Mouse (Mus musculus) midbrain, embryonic 13.5 days (tissue): Measurements from ENCODE around the gene Rpl13. TPM values are rescaled to one million over a fixed set of nuclear protein-coding genes. Genes with fewer than 3 reads are reported as not detected.

Experiments used
- ATAC-seq: fragments of 200-750 bp; cut with Nextera tagmentation; 2 replicates; pipeline ENCODE4 v1.8.0; 2017; ENCODE audit warnings: mild to moderate bottlenecking, moderate TSS enrichment, moderate library complexity
- H3K27ac ChIP-seq: fragments of 300-500 bp; sonication (generic); 2 replicates; pipeline ENCODE4 v1.5.1; 2015; ENCODE audit warnings: inconsistent platforms, mild to moderate bottlenecking, moderate library complexity
- H3K27me3 ChIP-seq: fragments of 300-500 bp; sonication (generic); 2 replicates; pipeline ENCODE4 v1.6.1; 2015; ENCODE audit warnings: mild to moderate bottlenecking, inconsistent platforms
- H3K36me3 ChIP-seq: fragments of 300-500 bp; sonication (generic); 2 replicates; pipeline ENCODE4 v1.6.1; 2015; ENCODE audit warnings: mild to moderate bottlenecking, inconsistent platforms
- H3K4me1 ChIP-seq: fragments of 300-500 bp; sonication (generic); replicated peaks from 2 replicates; pipeline ENCODE4 v1.6.1; 2015; ENCODE audit warnings: inconsistent platforms
- H3K4me2 ChIP-seq: fragments of 300-500 bp; sonication (generic); replicated peaks from 2 replicates; pipeline ENCODE4 v1.6.1; 2015; ENCODE audit warnings: moderate library complexity, mild to moderate bottlenecking, inconsistent platforms
- H3K4me3 ChIP-seq: fragments of 300-500 bp; sonication (generic); replicated peaks from 2 replicates; pipeline ENCODE4 v1.5.1; 2015; ENCODE audit warnings: mild to moderate bottlenecking, inconsistent platforms
- H3K9ac ChIP-seq: fragments of 300-500 bp; sonication (generic); replicated peaks from 2 replicates; pipeline ENCODE4 v1.6.1; 2015; ENCODE audit warnings: mild to moderate bottlenecking, inconsistent platforms
- H3K9me3 ChIP-seq: fragments of 300-500 bp; sonication (generic); 2 replicates; pipeline ENCODE4 v1.6.1; 2016; ENCODE audit warnings: mild to moderate bottlenecking, inconsistent platforms
- WGBS: fragments of 180-500 bp; shearing (Covaris S2); methylation state at CpG from one replicate; pipeline ENCODE4 v1.1.7; 2015; 5-methylcytosine and 5-hydroxymethylcytosine counted together
- polyA plus RNA-seq: library from polyadenylated mRNA; unstranded; fragments of >200 nt; fragmentation: Nextera tagmentation; extraction: Ambion mirVana; gene quantifications from 2 replicates; pipeline ENCODE4 v1.2.1, GENCODE M21; 2015

Rpl13 gene
- polyA plus RNA-seq, 1 experiment from 2014 or later: 798 TPM

- no peak overlapping the region for H3K9ac ChIP-seq
- no peaks in the 10 kb centered on the region for H3K36me3 ChIP-seq
- H3K9me3 ChIP-seq: no peaks in the 10 kb centered on the region
- peaks cover 29% of the 10 kb centered on the region for H3K27me3 ChIP-seq
- no peak overlapping the region for H3K4me3 ChIP-seq
- H3K4me1 ChIP-seq: peaks cover 11% of the 10 kb centered on the region
- no peak overlapping the region for H3K27ac ChIP-seq
- no peak overlapping the region for H3K4me2 ChIP-seq
- ATAC-seq: no peak
- 85% methylated on average over 9 of the region's 9 CpGs for WGBS
These were observed 10.7 kb downstream of the Rpl13 start for GRCm38 (mm10) chr8:123112892-123113291.

GRCm38 (mm10) chr8:123113908-123114469 is 11.8 kb downstream of the Rpl13 start:
- 80% methylated on average over 2 of the region's 2 CpGs for WGBS

GRCm38 (mm10) chr8:123114644-123115043 is 12.5 kb downstream of the Rpl13 start:
- 76% methylated on average over 3 of the region's 3 CpGs for WGBS
- Histone ChIP-seq H3K4me3 (no peak overlapping the region), H3K9ac (no peak overlapping the region), H3K4me1 (peaks cover 14% of the 10 kb centered on the region), H3K27ac (no peak overlapping the region), H3K4me2 (no peak overlapping the region), H3K36me3 (no peaks in the 10 kb centered on the region), H3K9me3 (no peaks in the 10 kb centered on the region), H3K27me3 (peaks cover 47% of the 10 kb centered on the region)
- ATAC-seq: no peak

More at GRCm38 (mm10) chr8:123113908-123114469, 11.8 kb downstream of the Rpl13 start:
- Histone ChIP-seq H3K4me2 (no peak overlapping the region), H3K27me3 (peaks cover 40% of the 10 kb centered on the region), H3K9ac (no peak overlapping the region), H3K27ac (no peak overlapping the region), H3K9me3 (no peaks in the 10 kb centered on the region), H3K36me3 (no peaks in the 10 kb centered on the region), H3K4me3 (no peak overlapping the region), H3K4me1 (peaks cover 14% of the 10 kb centered on the region)
- ATAC-seq: no peak

- peak; percentile 68 for ATAC-seq
- under 1% methylated on average over 41 of the region's 51 CpGs for WGBS
These were observed 15.1 kb downstream of the Rpl13 start, which contains the start of gene Cpne7 for GRCm38 (mm10) chr8:123117127-123117731. Cpne7 (plus strand) TSS chr8:123117374.

GRCm38 (mm10) chr8:123117744-123118143 is 15.6 kb downstream of the Rpl13 start:
- H3K4me1 ChIP-seq: peaks cover 14% of the 10 kb centered on the region
- no peak for ATAC-seq
- H3K9me3 ChIP-seq: no peaks in the 10 kb centered on the region
- H3K4me2 ChIP-seq: peak overlapping the region; percentile 75
- peaks cover 52% of the 10 kb centered on the region for H3K27me3 ChIP-seq
- H3K36me3 ChIP-seq: no peaks in the 10 kb centered on the region
- peak overlapping the region; percentile 45 for H3K4me3 ChIP-seq
- peak overlapping the region; percentile 64 for H3K9ac ChIP-seq
- no peak overlapping the region for H3K27ac ChIP-seq
- WGBS: 1% methylated on average over 17 of the region's 17 CpGs

More at GRCm38 (mm10) chr8:123117127-123117731, 15.1 kb downstream of the Rpl13 start, which contains the start of gene Cpne7:
- H3K4me2 ChIP-seq: peak within 1 kb of the TSS; percentile 75
- H3K27ac ChIP-seq: no peak within 1 kb of the TSS
- H3K9ac ChIP-seq: peak within 1 kb of the TSS; percentile 64
- H3K27me3 ChIP-seq: peaks cover 52% of the 10 kb centered on the region
- no peaks in the 10 kb centered on the region for H3K9me3 ChIP-seq
- peaks cover 14% of the 10 kb centered on the region for H3K4me1 ChIP-seq
- no peaks in the 10 kb centered on the region for H3K36me3 ChIP-seq
- peak within 1 kb of the TSS; percentile 45 for H3K4me3 ChIP-seq

GRCm38 (mm10) chr8:123122059-123122458 is 19.9 kb downstream of the Rpl13 start:
- H3K4me3 ChIP-seq: no peak overlapping the region
- no peak overlapping the region for H3K27ac ChIP-seq
- no peaks in the 10 kb centered on the region for H3K36me3 ChIP-seq
- 73% methylated on average over 9 of the region's 9 CpGs for WGBS
- no peak overlapping the region for H3K4me2 ChIP-seq
- H3K27me3 ChIP-seq: peaks cover 52% of the 10 kb centered on the region
- H3K4me1 ChIP-seq: peaks cover 14% of the 10 kb centered on the region
- H3K9me3 ChIP-seq: no peaks in the 10 kb centered on the region
- no peak for ATAC-seq
- H3K9ac ChIP-seq: no peak overlapping the region

GRCm38 (mm10) chr8:123122670-123123069 is 20.5 kb downstream of the Rpl13 start:
- no peak overlapping the region for H3K4me3 ChIP-seq
- peaks cover 8% of the 10 kb centered on the region for H3K4me1 ChIP-seq
- peaks cover 49% of the 10 kb centered on the region for H3K27me3 ChIP-seq
- no peak for ATAC-seq
- H3K27ac ChIP-seq: no peak overlapping the region
- no peaks in the 10 kb centered on the region for H3K36me3 ChIP-seq
- 80% methylated on average over 5 of the region's 5 CpGs for WGBS
- no peak overlapping the region for H3K4me2 ChIP-seq
- H3K9me3 ChIP-seq: no peaks in the 10 kb centered on the region
- no peak overlapping the region for H3K9ac ChIP-seq

GRCm38 (mm10) chr8:123126193-123126816 is 24.2 kb downstream of the Rpl13 start:
- H3K27me3 ChIP-seq: peaks cover 26% of the 10 kb centered on the region
- no peak overlapping the region for H3K4me2 ChIP-seq
- H3K9me3 ChIP-seq: no peaks in the 10 kb centered on the region
- no peak overlapping the region for H3K9ac ChIP-seq
- no peak for ATAC-seq
- no peaks in the 10 kb centered on the region for H3K36me3 ChIP-seq
- 5% methylated on average over 19 of the region's 19 CpGs for WGBS
- H3K4me1 ChIP-seq: 0 out of 2 replicates have a peak, but pooled peaks cover 3% of the 10 kb centered on the region
- no peak overlapping the region for H3K27ac ChIP-seq
- no peak overlapping the region for H3K4me3 ChIP-seq

- no peaks in the 10 kb centered on the region for H3K9me3 ChIP-seq
- WGBS: 75% methylated on average over 9 of the region's 9 CpGs
- no peak overlapping the region for H3K4me3 ChIP-seq
- no peak overlapping the region for H3K4me2 ChIP-seq
- no peaks in the 10 kb centered on the region for H3K36me3 ChIP-seq
- H3K27ac ChIP-seq: no peak overlapping the region
- H3K4me1 ChIP-seq: peaks cover 17% of the 10 kb centered on the region
- no peak overlapping the region for H3K9ac ChIP-seq
- ATAC-seq: no peak
- peaks cover 16% of the 10 kb centered on the region for H3K27me3 ChIP-seq
These were observed 28.9 kb downstream of the Rpl13 start for GRCm38 (mm10) chr8:123131041-123131440.

- H3K36me3 ChIP-seq: no peaks in the 10 kb centered on the region
- H3K9ac ChIP-seq: no peak overlapping the region
- H3K4me3 ChIP-seq: no peak overlapping the region
- H3K27ac ChIP-seq: no peak overlapping the region
- H3K27me3 ChIP-seq: 0 out of 2 replicates have a peak, but pooled peaks cover 2% of the 10 kb centered on the region
- H3K9me3 ChIP-seq: no peaks in the 10 kb centered on the region
- ATAC-seq: no peak
- no peak overlapping the region for H3K4me2 ChIP-seq
- WGBS: 89% methylated on average over 2 of the region's 2 CpGs
- peaks cover 28% of the 10 kb centered on the region for H3K4me1 ChIP-seq
These were observed 30.8 kb downstream of the Rpl13 start for GRCm38 (mm10) chr8:123132953-123133352.

GRCm38 (mm10) chr8:123134149-123134713 is 32.1 kb downstream of the Rpl13 start:
- Histone ChIP-seq H3K27ac (no peak overlapping the region), H3K9ac (no peak overlapping the region), H3K4me2 (no peak overlapping the region), H3K9me3 (no peaks in the 10 kb centered on the region), H3K4me1 (peaks cover 31% of the 10 kb centered on the region), H3K4me3 (no peak overlapping the region), H3K36me3 (no peaks in the 10 kb centered on the region), H3K27me3 (no peaks in the 10 kb centered on the region)
- 87% methylated on average over 11 of the region's 11 CpGs for WGBS
- ATAC-seq: no peak

- peak; percentile 62 for ATAC-seq
- Histone ChIP-seq H3K4me3 (0 out of 2 replicates have a peak overlapping the region, but pooled peaks have one; percentile 3), H3K4me1 (peaks cover 31% of the 10 kb centered on the region), H3K9me3 (no peaks in the 10 kb centered on the region), H3K4me2 (peak overlapping the region; percentile 39), H3K27me3 (no peaks in the 10 kb centered on the region), H3K9ac (peak overlapping the region; percentile 28; the same call in 1 of the 2 replicates), H3K36me3 (no peaks in the 10 kb centered on the region), H3K27ac (peak overlapping the region; percentile 83)
- WGBS: 9% methylated on average over 7 of the region's 7 CpGs
These were observed 33.3 kb downstream of the Rpl13 start for GRCm38 (mm10) chr8:123135406-123135805.
